Mouse (Mus musculus): ENCODE measurements around the gene Gm44511. TPM values are rescaled to one million over a fixed set of nuclear protein-coding genes. Genes with fewer than 3 reads are reported as not detected.
"Not testable (repeated sequence)": the region's sequence is repeated elsewhere in the genome, so short reads cannot be mapped to it uniquely, and the experiment has no call there.

Gene Gm44511
- total and polyA plus RNA-seq, 3 experiments: not detected

GRCm38 (mm10) chr6:128799144-128799895, 26.8 kb downstream of the Gm44511 start:
- not testable (repeated sequence) for H3K4me1 ChIP-seq (ENCODE audit: control insufficient read depth in 1 of 2, insufficient read depth in 2 of 2, low read length in 2 of 2); H3K9me3 ChIP-seq (replicated peaks; ENCODE audit: insufficient read depth, low read length); H3K27me3 ChIP-seq (ENCODE audit: control insufficient read depth in 1 of 2, insufficient read depth in 2 of 2, low read length in 2 of 2); H3K79me2 ChIP-seq (ENCODE audit: control insufficient read depth, insufficient read depth, low read length, poor library complexity); H3K36me3 ChIP-seq (ENCODE audit: control insufficient read depth in 1 of 2, insufficient read depth in 2 of 2, low read length in 2 of 2); H3K27ac ChIP-seq (ENCODE audit: control insufficient read depth, low read depth, low read length)
- 0 out of 2 replicates have a peak, but pooled peaks have one; percentile 7 for TF ChIP-seq SMC3 (IDR thresholded peaks at IDR 0.05; ENCODE audit: low read depth, low read length)
- peak; percentile 99 for TF ChIP-seq TBP (IDR thresholded peaks at IDR 0.05; ENCODE audit: low read depth, low read length)
- 0 out of 2 replicates have a peak, but pooled peaks have one; percentile 27 for TF ChIP-seq ZNF384 (IDR thresholded peaks at IDR 0.05; ENCODE audit: low read depth, low read length)
- peak; percentile 24 to 40 (median 34); a peak in 5 of 6 replicates for TF ChIP-seq CTCF (IDR thresholded peaks at IDR 0.05 in 2 of 3, conservative IDR thresholded peaks at IDR 0.05 in 1 of 3; ENCODE audit: control insufficient read depth in 1 of 3, insufficient read depth in 1 of 3, low read depth in 2 of 3, low read length in 3 of 3, poor library complexity in 1 of 3, severe bottlenecking in 1 of 3)
- TF ChIP-seq MAFK (IDR thresholded peaks at IDR 0.05; ENCODE audit: borderline replicate concordance, low read depth, low read length): peak; percentile 90
- TF ChIP-seq SIN3A (IDR thresholded peaks at IDR 0.05; ENCODE audit: low read length): 0 out of 2 replicates have a peak, but pooled peaks have one; percentile 9
- peak; percentile 63; the same call in 1 of the 2 replicates for TF ChIP-seq JUND (IDR thresholded peaks at IDR 0.05; ENCODE audit: low read depth, low read length)
- TF ChIP-seq ELF1 (IDR thresholded peaks at IDR 0.05; ENCODE audit: low read depth, low read length): peak; percentile 27; the same call in 1 of the 2 replicates
- Histone ChIP-seq H3K4me3 (ENCODE audit: control insufficient read depth in 1 of 2, insufficient read depth in 1 of 2, low read depth in 2 of 2, low read length in 2 of 2) (peak overlapping the region; percentile 76 to 83), H3K9ac (ENCODE audit: control insufficient read depth, low read depth, low read length, poor library complexity, severe bottlenecking) (peak overlapping the region; percentile 63)
- DNase-seq (ENCODE audit: low read depth, low spot score): peak; percentile 83

GRCm38 (mm10) chr6:128798772-128799143, 27.4 kb downstream of the Gm44511 start:
- not testable (repeated sequence) for H3K27me3 ChIP-seq (ENCODE audit: control insufficient read depth in 1 of 2, insufficient read depth in 2 of 2, low read length in 2 of 2); H3K27ac ChIP-seq (ENCODE audit: control insufficient read depth, low read depth, low read length); H3K79me2 ChIP-seq (ENCODE audit: control insufficient read depth, insufficient read depth, low read length, poor library complexity); H3K36me3 ChIP-seq (ENCODE audit: control insufficient read depth in 1 of 2, insufficient read depth in 2 of 2, low read length in 2 of 2); H3K4me1 ChIP-seq (ENCODE audit: control insufficient read depth in 1 of 2, insufficient read depth in 2 of 2, low read length in 2 of 2); H3K9me3 ChIP-seq (replicated peaks; ENCODE audit: insufficient read depth, low read length)
- peak; percentile 66 for DNase-seq (ENCODE audit: low read depth, low spot score)
- H3K4me3 ChIP-seq (ENCODE audit: control insufficient read depth in 1 of 2, insufficient read depth in 1 of 2, low read depth in 2 of 2, low read length in 2 of 2): peak overlapping the region; percentile 70 to 74
- H3K9ac ChIP-seq (ENCODE audit: control insufficient read depth, low read depth, low read length, poor library complexity, severe bottlenecking): peak overlapping the region; percentile 49
- TF ChIP-seq TBP (IDR thresholded peaks at IDR 0.05; ENCODE audit: low read depth, low read length) (peak; percentile 90), MYC (IDR thresholded peaks at IDR 0.05; ENCODE audit: low read depth, low read length) (0 out of 2 replicates have a peak, but pooled peaks have one; percentile 5), MAFK (IDR thresholded peaks at IDR 0.05; ENCODE audit: borderline replicate concordance, low read depth, low read length) (peak; percentile 67; the same call in 1 of the 2 replicates)

- Histone ChIP-seq H3K27ac (ENCODE audit: control insufficient read depth, low read depth, low read length) (no peak overlapping the region), H3K36me3 (ENCODE audit: control insufficient read depth in 1 of 2, insufficient read depth in 2 of 2, low read length in 2 of 2) (no peaks in the 10 kb centered on the region), H3K9me3 (replicated peaks; ENCODE audit: insufficient read depth, low read length) (no peaks in the 10 kb centered on the region), H3K27me3 (ENCODE audit: control insufficient read depth in 1 of 2, insufficient read depth in 2 of 2, low read length in 2 of 2) (no peaks in the 10 kb centered on the region), H3K9ac (ENCODE audit: control insufficient read depth, low read depth, low read length, poor library complexity, severe bottlenecking) (peak overlapping the region; percentile 43), H3K4me1 (ENCODE audit: control insufficient read depth in 1 of 2, insufficient read depth in 2 of 2, low read length in 2 of 2) (peaks cover 3% of the 10 kb centered on the region in 2 experiments; a peak in 2 of 4 replicates), H3K4me3 (ENCODE audit: control insufficient read depth in 1 of 2, insufficient read depth in 1 of 2, low read depth in 2 of 2, low read length in 2 of 2) (peak overlapping the region; percentile 57 to 61), H3K79me2 (ENCODE audit: control insufficient read depth, insufficient read depth, low read length, poor library complexity) (no peaks in the 10 kb centered on the region)
- DNase-seq (ENCODE audit: low read depth, low spot score): peak; percentile 66
- no peak for TF ChIP-seq EP300 (IDR thresholded peaks at IDR 0.05; ENCODE audit: low read depth in 1 of 2, low read length in 2 of 2)
- TF ChIP-seq MAZ (IDR thresholded peaks at IDR 0.05; ENCODE audit: low read depth, low read length): peak; percentile 67; the same call in 1 of the 2 replicates
- TF ChIP-seq ZNF384 (IDR thresholded peaks at IDR 0.05; ENCODE audit: low read depth, low read length): peak; percentile 84
- TF ChIP-seq SIN3A (IDR thresholded peaks at IDR 0.05; ENCODE audit: low read length): peak; percentile 45; the same call in 1 of the 2 replicates
- no peak for TF ChIP-seq HCFC1 (IDR thresholded peaks at IDR 0.05; ENCODE audit: low read depth, low read length)
- TF ChIP-seq MYC (IDR thresholded peaks at IDR 0.05; ENCODE audit: low read depth, low read length): peak; percentile 17; the same call in 1 of the 2 replicates
- peak; percentile 88; the same call in 1 of the 2 replicates for TF ChIP-seq CHD1 (IDR thresholded peaks at IDR 0.05; ENCODE audit: low read depth, low read length)
- TF ChIP-seq MXI1 (IDR thresholded peaks at IDR 0.05; ENCODE audit: low read depth, low read length): peak; percentile 65; the same call in 1 of the 2 replicates
Observed at GRCm38 (mm10) chr6:128797936-128798771, 28.0 kb downstream of the Gm44511 start.
